Mouse (Mus musculus): ENCODE results near the gene Maml3. TPM values are rescaled to one million over a fixed set of nuclear protein-coding genes. Genes with fewer than 3 reads are reported as not detected.

Maml3 gene
- polyA plus RNA-seq, 1 experiment from 2014 or later: 0.69 TPM

- peak overlapping the region; percentile 53 for H3K4me2 ChIP-seq
- H3K36me3 ChIP-seq: no peaks in the 10 kb centered on the region
- peaks cover 5% of the 10 kb centered on the region; the same call in 1 of the 2 replicates for H3K27me3 ChIP-seq
- peaks cover 56% of the 10 kb centered on the region for H3K4me1 ChIP-seq (replicated peaks)
- 53% methylated on average over 1 of the region's 1 CpGs for WGBS (ENCODE audit: insufficient replicate concordance)
- ATAC-seq (ENCODE audit: low read depth): peak; percentile 21; the same call in 1 of the 2 replicates
- DNase-seq: no peak
- H3K9me3 ChIP-seq (replicated peaks): no peaks in the 10 kb centered on the region
- H3K27ac ChIP-seq: peak overlapping the region; percentile 93
- H3K9ac ChIP-seq: peak overlapping the region; percentile 14; the same call in 1 of the 2 replicates
- no peak overlapping the region for H3K4me3 ChIP-seq (replicated peaks)
Observed at GRCm38 (mm10) chr3:51671071-51671469, 433.8 kb downstream of the Maml3 start.

DNA sequence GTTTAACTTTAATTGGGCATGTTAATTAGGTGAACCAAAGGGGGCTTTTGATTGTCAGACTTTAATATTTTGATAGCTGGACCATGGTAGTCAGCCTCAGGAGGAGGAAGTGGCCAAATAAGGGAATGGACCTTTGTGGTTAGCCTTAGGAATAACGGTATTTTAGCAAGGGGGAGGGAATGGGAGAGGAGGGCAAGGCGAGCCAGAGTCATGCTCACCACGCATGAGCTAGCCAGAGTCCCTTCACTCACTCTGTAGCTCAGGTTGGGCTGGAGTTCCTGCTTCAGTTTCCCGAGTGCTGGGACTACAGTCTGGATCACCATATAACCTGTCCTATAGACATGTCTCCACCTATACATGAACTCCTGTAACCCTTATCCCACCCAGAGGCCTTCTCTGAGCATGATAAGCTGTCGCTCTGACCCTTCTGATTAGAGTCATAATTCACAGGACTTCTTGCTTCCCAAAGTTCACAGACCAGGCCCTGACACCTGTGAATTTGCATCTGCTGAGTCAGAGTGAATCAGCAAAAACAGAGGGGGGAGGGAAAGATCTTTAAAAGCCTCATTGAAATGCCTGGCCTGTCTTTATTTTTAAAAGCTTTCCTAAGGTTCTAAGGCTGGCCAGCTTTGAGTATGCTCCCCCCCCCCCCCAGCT is 434.3 kb downstream of the Maml3 start:
- ATAC-seq (ENCODE audit: low read depth) (peak; percentile 93), DNase-seq (peak; percentile 77)
- H3K36me3 ChIP-seq: no peaks in the 10 kb centered on the region
- H3K9me3 ChIP-seq (replicated peaks): no peaks in the 10 kb centered on the region
- WGBS (ENCODE audit: insufficient replicate concordance): 18% methylated on average over 5 of the region's 5 CpGs
- H3K4me3 ChIP-seq (replicated peaks): no peak overlapping the region
- H3K4me1 ChIP-seq (replicated peaks): peaks cover 56% of the 10 kb centered on the region
- peak overlapping the region; percentile 53 for H3K4me2 ChIP-seq
- H3K9ac ChIP-seq: peak overlapping the region; percentile 37
- peak overlapping the region; percentile 93 for H3K27ac ChIP-seq
- no peaks in the 10 kb centered on the region for H3K27me3 ChIP-seq

DNA sequence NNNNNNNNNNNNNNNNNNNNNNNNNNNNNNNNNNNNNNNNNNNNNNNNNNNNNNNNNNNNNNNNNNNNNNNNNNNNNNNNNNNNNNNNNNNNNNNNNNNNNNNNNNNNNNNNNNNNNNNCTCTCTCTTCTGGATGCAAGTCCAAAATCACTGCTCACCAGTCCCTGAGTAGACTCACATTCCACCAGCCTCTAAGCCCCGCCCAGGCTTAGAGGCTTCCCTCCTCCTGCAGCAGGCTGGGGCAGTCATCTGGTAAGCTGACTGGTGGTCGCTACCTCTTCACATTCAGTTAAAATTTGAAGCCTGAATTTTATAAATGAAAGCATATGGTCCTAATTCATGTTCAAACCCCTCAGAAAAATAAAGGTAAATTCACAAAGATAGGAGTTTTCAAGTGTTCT is 436.3 kb downstream of the Maml3 start:
- DNase-seq (no peak), ATAC-seq (ENCODE audit: low read depth) (no peak)
- H3K27me3 ChIP-seq: no peaks in the 10 kb centered on the region

DNA sequence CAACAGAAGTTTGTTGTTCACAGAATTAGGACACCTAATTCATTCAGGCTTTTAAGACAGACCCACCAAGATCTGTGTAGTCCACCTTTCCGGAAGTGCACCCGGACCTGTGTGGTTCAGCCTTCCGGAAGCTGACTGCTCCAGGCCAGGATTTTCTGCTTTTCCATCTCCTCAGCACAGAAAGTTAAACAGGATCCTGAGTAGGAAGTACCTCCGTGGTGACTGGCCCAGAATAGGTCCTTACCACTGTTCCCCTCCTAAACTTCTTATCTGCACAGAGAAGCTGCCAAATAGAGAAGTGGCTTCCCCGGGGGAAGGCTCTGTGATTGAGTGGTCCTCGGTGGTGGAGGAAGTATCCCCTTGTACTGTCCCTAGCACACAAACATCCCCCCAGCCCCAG is 442.3 kb downstream of the Maml3 start:
- H3K27me3 ChIP-seq: no peaks in the 10 kb centered on the region
- ATAC-seq (ENCODE audit: low read depth) (0 out of 2 replicates have a peak, but pooled peaks have one; percentile 35), DNase-seq (no peak)
- H3K4me3 ChIP-seq (replicated peaks): peak overlapping the region; percentile 3; the same call in 1 of the 2 replicates
- peaks cover 44% of the 10 kb centered on the region for H3K4me1 ChIP-seq (replicated peaks)
- H3K9me3 ChIP-seq (replicated peaks): no peaks in the 10 kb centered on the region
- H3K27ac ChIP-seq: peak overlapping the region; percentile 52; the same call in 1 of the 2 replicates
- 14% methylated on average over 6 of the region's 6 CpGs for WGBS (ENCODE audit: insufficient replicate concordance)
- no peaks in the 10 kb centered on the region for H3K36me3 ChIP-seq
- peak overlapping the region; percentile 35; the same call in 1 of the 2 replicates for H3K9ac ChIP-seq
- peak overlapping the region; percentile 53 for H3K4me2 ChIP-seq

More for the DNA sequence above, 436.3 kb downstream of the Maml3 start:
- Histone ChIP-seq H3K9ac (no peak overlapping the region), H3K9me3 (replicated peaks) (no peaks in the 10 kb centered on the region), H3K4me1 (replicated peaks) (peaks cover 44% of the 10 kb centered on the region), H3K27ac (no peak overlapping the region), H3K36me3 (no peaks in the 10 kb centered on the region), H3K4me2 (no peak overlapping the region), H3K4me3 (replicated peaks) (no peak overlapping the region)
- WGBS (ENCODE audit: insufficient replicate concordance): 67% methylated on average over 2 of the region's 2 CpGs

- DNase-seq (no peak), ATAC-seq (ENCODE audit: low read depth) (peak; percentile 26; the same call in 1 of the 2 replicates)
- Histone ChIP-seq H3K27ac (peak overlapping the region; percentile 52), H3K9me3 (replicated peaks) (no peaks in the 10 kb centered on the region), H3K9ac (peak overlapping the region; percentile 35; the same call in 1 of the 2 replicates), H3K36me3 (no peaks in the 10 kb centered on the region), H3K4me3 (replicated peaks) (peak overlapping the region; percentile 19; the same call in 1 of the 2 replicates), H3K27me3 (no peaks in the 10 kb centered on the region), H3K4me2 (peak overlapping the region; percentile 53), H3K4me1 (replicated peaks) (peaks cover 44% of the 10 kb centered on the region)
- WGBS (ENCODE audit: insufficient replicate concordance): 30% methylated on average over 11 of the region's 11 CpGs
Observed at GRCm38 (mm10) chr3:51661880-51662550, 442.9 kb downstream of the Maml3 start.

DNA sequence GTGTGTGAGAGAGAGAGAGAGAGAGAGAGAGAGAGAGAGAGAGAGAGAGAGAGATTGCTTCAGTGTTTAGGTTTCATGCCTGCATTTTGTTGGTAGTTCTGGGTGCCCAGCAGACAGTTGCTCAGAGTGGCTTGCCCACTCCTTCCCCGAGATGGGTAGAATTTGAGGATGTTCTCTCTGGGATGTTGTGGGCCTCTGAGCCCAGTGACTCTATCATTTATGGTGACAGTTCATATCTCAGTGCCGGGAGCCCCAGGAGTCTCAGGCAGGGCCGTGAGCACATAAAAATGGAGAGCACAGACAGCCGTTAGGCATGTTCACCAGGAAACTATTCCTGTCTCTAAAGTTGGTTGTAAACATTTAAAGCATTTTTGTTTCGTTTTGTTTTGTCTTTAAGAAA is 443.5 kb downstream of the Maml3 start:
- WGBS (ENCODE audit: insufficient replicate concordance): 24% methylated on average over 5 of the region's 5 CpGs
- DNase-seq: no peak
- Histone ChIP-seq H3K9ac (peak overlapping the region; percentile 52), H3K4me3 (replicated peaks) (peak overlapping the region; percentile 37), H3K4me1 (replicated peaks) (peaks cover 44% of the 10 kb centered on the region), H3K9me3 (replicated peaks) (no peaks in the 10 kb centered on the region), H3K4me2 (peak overlapping the region; percentile 53), H3K27me3 (no peaks in the 10 kb centered on the region), H3K27ac (peak overlapping the region; percentile 61), H3K36me3 (no peaks in the 10 kb centered on the region)
- ATAC-seq (ENCODE audit: low read depth): peak; percentile 31; the same call in 1 of the 2 replicates

- Histone ChIP-seq H3K4me2 (peak overlapping the region; percentile 53), H3K27me3 (no peaks in the 10 kb centered on the region), H3K4me3 (replicated peaks) (peak overlapping the region; percentile 37), H3K27ac (peak overlapping the region; percentile 61), H3K9ac (peak overlapping the region; percentile 52; the same call in 1 of the 2 replicates), H3K36me3 (no peaks in the 10 kb centered on the region), H3K9me3 (replicated peaks) (no peaks in the 10 kb centered on the region), H3K4me1 (replicated peaks) (peaks cover 44% of the 10 kb centered on the region)
- WGBS (ENCODE audit: insufficient replicate concordance): 73% methylated on average over 3 of the region's 3 CpGs
- DNase-seq (no peak), ATAC-seq (ENCODE audit: low read depth) (peak; percentile 64)
Observed at GRCm38 (mm10) chr3:51660821-51661276, 444.0 kb downstream of the Maml3 start.

GRCm38 (mm10) chr3:51660060-51660459 is 444.8 kb downstream of the Maml3 start, which contains the start of gene Mgst2:
TSS of gene Mgst2 (plus strand) at chr3:51660360.
- WGBS (ENCODE audit: insufficient replicate concordance): 45% methylated on average over 4 of the region's 4 CpGs
- Histone ChIP-seq H3K4me2 (peak within 1 kb of the TSS; percentile 53), H3K9ac (peak within 1 kb of the TSS; percentile 52), H3K4me3 (replicated peaks) (peak within 1 kb of the TSS; percentile 37), H3K27ac (peak within 1 kb of the TSS; percentile 61), H3K4me1 (replicated peaks) (peaks cover 48% of the 10 kb centered on the region), H3K9me3 (replicated peaks) (no peaks in the 10 kb centered on the region), H3K27me3 (no peaks in the 10 kb centered on the region), H3K36me3 (no peaks in the 10 kb centered on the region)
- ATAC-seq (ENCODE audit: low read depth) (no peak), DNase-seq (no peak)

- 79% methylated on average over 5 of the region's 5 CpGs for WGBS (ENCODE audit: insufficient replicate concordance)
Observed at GRCm38 (mm10) chr3:51659415-51659814, 445.5 kb downstream of the Maml3 start.

DNA sequence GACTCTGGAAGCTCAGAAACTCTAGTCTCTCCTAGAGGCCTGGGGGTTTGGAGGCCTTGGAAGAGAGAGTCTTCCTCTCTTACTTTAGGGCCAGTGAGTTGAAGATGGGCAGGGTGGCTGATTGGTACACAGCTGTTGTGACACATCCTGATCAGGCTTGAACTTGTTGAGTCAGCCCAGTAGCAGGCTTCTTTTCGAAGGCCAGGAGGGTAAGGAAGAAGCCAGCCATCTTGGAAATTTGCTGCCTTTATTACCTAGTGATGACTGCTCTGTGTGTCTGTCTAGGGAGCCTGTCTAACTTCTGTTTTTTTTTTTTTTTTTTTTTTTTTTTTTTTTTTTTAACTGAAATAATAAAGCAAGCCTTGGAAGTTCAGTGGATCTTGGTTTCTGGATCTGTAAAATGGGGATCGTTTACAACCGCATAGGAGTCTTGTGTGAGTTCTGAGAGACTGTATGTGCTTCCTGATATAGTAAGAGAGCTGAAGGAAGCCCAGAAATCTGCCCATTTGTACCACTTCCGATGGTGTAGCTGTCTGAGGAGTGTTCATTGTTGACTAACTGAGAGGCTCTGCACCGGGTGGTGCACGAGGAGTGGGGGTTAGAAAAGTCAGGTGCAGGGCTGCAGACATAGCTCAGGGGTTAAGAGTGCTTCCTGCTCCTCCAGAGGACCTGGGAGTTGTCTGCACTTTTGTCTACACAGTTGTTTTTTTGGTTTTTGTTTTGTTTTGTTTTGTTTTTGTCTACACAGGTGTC is 450.4 kb downstream of the Maml3 start:
- WGBS (ENCODE audit: insufficient replicate concordance): 32% methylated on average over 6 of the region's 6 CpGs
- Histone ChIP-seq H3K4me2 (no peak overlapping the region), H3K4me3 (replicated peaks) (no peak overlapping the region), H3K36me3 (no peaks in the 10 kb centered on the region), H3K27me3 (peaks cover 3% of the 10 kb centered on the region; the same call in 1 of the 2 replicates), H3K27ac (peak overlapping the region; percentile 79), H3K9me3 (replicated peaks) (no peaks in the 10 kb centered on the region), H3K9ac (no peak overlapping the region), H3K4me1 (replicated peaks) (peaks cover 30% of the 10 kb centered on the region)
- ATAC-seq (ENCODE audit: low read depth): no peak
- DNase-seq: no peak

More at GRCm38 (mm10) chr3:51659415-51659814, 445.5 kb downstream of the Maml3 start:
- Histone ChIP-seq H3K4me2 (no peak overlapping the region), H3K27ac (no peak overlapping the region), H3K27me3 (no peaks in the 10 kb centered on the region), H3K9ac (no peak overlapping the region), H3K9me3 (replicated peaks) (no peaks in the 10 kb centered on the region), H3K4me3 (replicated peaks) (no peak overlapping the region), H3K36me3 (no peaks in the 10 kb centered on the region), H3K4me1 (replicated peaks) (peaks cover 48% of the 10 kb centered on the region)
- ATAC-seq (ENCODE audit: low read depth) (no peak), DNase-seq (no peak)
